Mouse (Mus musculus) bone marrow, adult 2 months (tissue): ENCODE data around the gene Erich4. TPM values are rescaled to one million over a fixed set of nuclear protein-coding genes. Genes with fewer than 3 reads are reported as not detected.
"Not testable (repeated sequence)": the region's sequence is repeated elsewhere in the genome, so short reads cannot be mapped to it uniquely, and the experiment has no call there.

ENCODE experiments used
- H3K27ac ChIP-seq: fragments of 200-500 bp; 2 replicates; pipeline ENCODE4 v1.5.1; 2012; ENCODE audit warnings: low read depth, mild to moderate bottlenecking, control low read depth, inconsistent platforms, low read length; ENCODE audit not compliant: control insufficient read depth, poor library complexity, insufficient read depth
- H3K4me1 ChIP-seq: fragments of 200-500 bp; 2 replicates; pipeline ENCODE4 v1.6.1; 2011; ENCODE audit warnings: low read length; ENCODE audit not compliant: control insufficient read depth, insufficient read depth
- H3K4me3 ChIP-seq: fragments of 200-500 bp; replicated peaks from 2 replicates; pipeline ENCODE3; 2011; ENCODE audit warnings: mild to moderate bottlenecking, low read depth, low read length, control low read depth; ENCODE audit not compliant: control insufficient read depth
- CTCF ChIP-seq: fragments of 200-500 bp; IDR thresholded peaks from 2 replicates; pipeline ENCODE4 v1.5.1; 2011; ENCODE audit warnings: low read length, control low read depth; ENCODE audit not compliant: control insufficient read depth, insufficient read depth
- POLR2A ChIP-seq: fragments of 200-500 bp; IDR thresholded peaks from 2 replicates; pipeline ENCODE4 v1.6.1; 2011; ENCODE audit warnings: low read depth, mild to moderate bottlenecking, control low read depth, low read length, borderline replicate concordance; ENCODE audit not compliant: control insufficient read depth
- WGBS: fragments of 180-500 bp; shearing (Covaris S2); methylation state at CpG from one replicate; pipeline ENCODE4 v1.1.7; 2018; 5-methylcytosine and 5-hydroxymethylcytosine counted together
- polyA plus RNA-seq: library from polyadenylated mRNA; stranded (reverse); fragments of >200 nt; gene quantifications from 2 replicates; pipeline ENCODE4 v1.2.4, GENCODE M21; 2011; ENCODE audit warnings: low replicate concordance; ENCODE audit not compliant: missing spikeins, insufficient read depth, insufficient read length

Gene Erich4
- polyA plus RNA-seq, 1 experiment, result not detected

DNA sequence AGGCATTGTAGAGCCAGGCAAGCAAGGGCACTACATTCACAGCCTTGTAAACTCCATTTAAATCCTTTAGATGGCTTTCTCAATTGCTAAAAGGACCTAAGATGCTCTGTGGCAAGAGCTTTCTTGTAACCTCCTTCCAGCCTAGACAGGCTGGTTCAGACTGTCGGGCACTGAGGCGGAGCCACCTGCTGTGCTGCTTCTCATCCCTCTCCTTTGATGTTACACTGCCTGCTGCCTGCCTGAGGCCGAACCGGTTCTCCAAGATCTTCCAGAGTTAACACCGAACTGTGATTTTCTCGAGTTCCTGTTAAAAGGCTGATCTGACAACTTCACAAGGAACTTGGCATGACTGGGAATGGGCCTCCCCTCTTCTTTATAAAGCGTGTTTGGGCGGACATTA, 39.8 kb downstream of the Erich4 start:
- Histone ChIP-seq H3K4me1 (peaks cover 4% of the 10 kb centered on the region), H3K27ac (no peak overlapping the region), H3K4me3 (no peak overlapping the region)
- TF ChIP-seq POLR2A, result no peak
- TF ChIP-seq CTCF, result no peak
- WGBS, result 61% methylated on average over 8 of the region's 8 CpGs

DNA sequence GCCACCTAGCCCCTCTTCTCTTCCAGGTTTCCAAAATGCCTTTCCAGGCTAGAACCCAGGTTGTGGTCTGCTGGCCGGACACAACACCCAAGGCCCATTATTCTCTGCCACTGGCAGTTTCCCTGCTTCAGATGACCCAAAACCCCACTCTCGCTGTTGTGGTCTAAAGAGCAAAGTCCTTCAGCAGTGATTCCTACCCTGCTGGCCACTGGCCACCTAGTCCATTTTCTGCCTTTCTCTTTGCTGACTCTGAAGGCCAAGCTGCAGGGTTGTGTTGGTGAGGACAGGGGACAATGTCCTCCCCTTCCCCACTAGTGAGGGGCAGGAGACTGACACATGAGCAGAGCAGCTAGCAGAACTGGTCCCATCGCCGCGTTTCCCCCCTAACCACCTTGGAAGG, 40.6 kb downstream of the Erich4 start:
- TF ChIP-seq POLR2A, result no peak
- no peak for TF ChIP-seq CTCF
- Histone ChIP-seq H3K4me1 (peaks cover 4% of the 10 kb centered on the region), H3K27ac (no peak overlapping the region), H3K4me3 (no peak overlapping the region)
- 81% methylated on average over 5 of the region's 5 CpGs for WGBS

- 60% methylated on average over 5 of the region's 5 CpGs for WGBS
- H3K27ac ChIP-seq, H3K4me3 ChIP-seq, H3K4me1 ChIP-seq: not testable (repeated sequence)
Measured at GRCm38 (mm10) chr7:25573806-25574205, 41.9 kb downstream of the Erich4 start.

GRCm38 (mm10) chr7:25568721-25569120, 47.0 kb downstream of the Erich4 start:
- 91% methylated on average over 7 of the region's 7 CpGs for WGBS
- TF ChIP-seq POLR2A, result no peak
- TF ChIP-seq CTCF, result no peak

More at GRCm38 (mm10) chr7:25568721-25569120, 47.0 kb downstream of the Erich4 start:
- no peak overlapping the region for H3K4me3 ChIP-seq
- no peaks in the 10 kb centered on the region for H3K4me1 ChIP-seq
- H3K27ac ChIP-seq, result no peak overlapping the region

Other genes with a start within 250 kb of the Erich4 start
- gene Cnfn, start 246.2 kb downstream of the Erich4 start, polyA plus RNA-seq, result not detected in 2 replicates
- gene Lipe, start 217.2 kb downstream of the Erich4 start, polyA plus RNA-seq, result 195 and 311 TPM in 2 replicates
- gene Cxcl17, start 203.0 kb downstream of the Erich4 start, polyA plus RNA-seq, result not detected in 2 replicates
- gene Ceacam1, start 138.3 kb downstream of the Erich4 start, polyA plus RNA-seq, result 11.7 and 31.5 TPM in 2 replicates
- not detected in 2 replicates for gene Ceacam2, start 76.0 kb downstream of the Erich4 start, polyA plus RNA-seq
- 11.5 and 23.1 TPM in 2 replicates for gene Dmac2, start 3.5 kb upstream of the Erich4 start, polyA plus RNA-seq
- 15.2 and 26.9 TPM in 2 replicates for gene B3gnt8, start 10.8 kb upstream of the Erich4 start, polyA plus RNA-seq
- gene Bckdha, start 43.1 kb upstream of the Erich4 start, polyA plus RNA-seq, result 26.3 and 36.1 TPM in 2 replicates
- gene Exosc5, start 43.3 kb upstream of the Erich4 start, polyA plus RNA-seq, result 21.7 and 39.8 TPM in 2 replicates
- 2.9 TPM in 1 of 2 replicates, not detected in the other for gene Tmem91, start 59.3 kb upstream of the Erich4 start, polyA plus RNA-seq
- 19.1 and 40.8 TPM in 2 replicates for gene B9d2, start 64.9 kb upstream of the Erich4 start, polyA plus RNA-seq
- gene Tgfb1, start 71.1 kb upstream of the Erich4 start, polyA plus RNA-seq, result 53.9 and 75.5 TPM in 2 replicates
- 33.4 and 65.4 TPM in 2 replicates for gene Ccdc97, start 103.2 kb upstream of the Erich4 start, polyA plus RNA-seq
- 74.6 and 75.3 TPM in 2 replicates for gene Hnrnpul1, start 138.9 kb upstream of the Erich4 start, polyA plus RNA-seq
- 20.4 and 37.6 TPM in 2 replicates for gene Axl, start 172.8 kb upstream of the Erich4 start, polyA plus RNA-seq
- not detected in 2 replicates for gene Cyp2s1, start 201.0 kb upstream of the Erich4 start, polyA plus RNA-seq